Mouse (Mus musculus) megakaryocyte-erythroid progenitor cell, adult 5-6 weeks (primary cell): Measurements from ENCODE around the gene Cryaa. TPM values are rescaled to one million over a fixed set of nuclear protein-coding genes. Genes with fewer than 3 reads are reported as not detected.
"Not testable (repeated sequence)": the region's sequence is repeated elsewhere in the genome, so short reads cannot be mapped to it uniquely, and the experiment has no call there.

Experiments
- ATAC-seq: replicated peaks from 2 replicates; pipeline ENCODE4 v1.8.0; 2016; ENCODE audit warnings: mild to moderate bottlenecking, inconsistent platforms; ENCODE audit not compliant: severe bottlenecking, poor library complexity, low FRiP score, low TSS enrichment
- total RNA-seq, 2 experiments: library from RNA; stranded (forward) in 1 of 2; stranded (reverse) in 1 of 2; fragments of 200-1000, 215-1000 nt in 1 of 2; fragments of >200 nt in 1 of 2; fragmentation: Nextera tagmentation in 1 of 2; gene quantifications; 2 replicates each; pipeline ENCODE4 v1.2.3; 2014 to 2017

The Cryaa gene
- total RNA-seq, 2 experiments from 2014 or later = not detected

DNA sequence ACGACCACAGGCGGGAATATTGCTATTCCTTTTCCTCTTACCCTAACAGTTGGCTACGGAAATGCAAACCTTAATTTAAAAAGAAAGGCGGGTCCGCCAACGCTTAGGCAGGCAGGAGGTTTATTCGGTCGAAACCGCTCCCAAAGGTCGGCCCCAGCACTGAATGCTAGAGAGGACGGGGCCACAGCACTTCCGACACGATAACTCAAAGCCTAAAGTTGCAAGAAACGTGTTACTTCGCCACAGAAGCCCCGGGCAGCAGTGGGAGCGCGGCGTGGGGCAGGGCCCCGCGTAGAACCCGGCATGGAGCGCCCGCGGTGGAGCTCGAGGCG, 19.5 kb upstream of the Cryaa start:
- no peak for ATAC-seq

DNA sequence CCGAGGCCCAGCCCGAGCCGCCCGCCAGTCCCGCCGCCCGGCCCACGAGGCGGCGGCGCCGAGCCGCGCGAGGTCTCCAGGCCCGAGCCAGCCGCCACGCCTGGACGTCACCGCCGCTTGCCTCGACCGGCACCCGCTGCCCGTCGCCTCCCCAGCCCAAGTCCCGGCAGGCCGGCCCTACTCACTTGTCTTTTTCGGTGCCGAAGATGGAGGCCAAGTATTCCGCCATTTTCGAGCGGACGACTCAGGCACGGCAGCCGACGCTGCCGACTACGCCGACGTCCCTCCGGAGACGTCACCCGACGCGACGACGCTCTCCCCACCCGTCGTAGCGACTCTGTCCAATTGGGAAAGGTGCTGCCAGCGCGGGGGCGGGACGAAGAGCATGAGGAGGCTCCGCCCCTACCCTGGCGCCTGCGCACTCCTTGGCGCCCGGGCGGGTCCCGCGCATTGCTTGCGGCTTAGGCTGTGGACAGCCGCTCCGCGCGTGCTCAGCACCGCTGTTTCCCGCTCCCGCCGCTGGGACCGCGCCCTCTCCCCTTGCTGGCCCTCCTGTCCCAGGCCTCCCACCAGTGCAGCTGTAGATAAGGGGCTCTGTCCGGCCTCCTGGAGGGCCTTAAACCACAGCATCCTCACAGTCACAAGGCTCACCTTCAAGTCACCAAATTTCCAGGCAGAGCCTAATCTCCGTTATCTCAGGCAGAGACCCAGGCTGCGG, 19.0 kb upstream of the Cryaa start, which contains the start of gene U2af1:
Gene U2af1, minus strand, starts transcription at position 425 of the 718 bp plus-strand sequence.
- peak; percentile 98 for ATAC-seq

DNA sequence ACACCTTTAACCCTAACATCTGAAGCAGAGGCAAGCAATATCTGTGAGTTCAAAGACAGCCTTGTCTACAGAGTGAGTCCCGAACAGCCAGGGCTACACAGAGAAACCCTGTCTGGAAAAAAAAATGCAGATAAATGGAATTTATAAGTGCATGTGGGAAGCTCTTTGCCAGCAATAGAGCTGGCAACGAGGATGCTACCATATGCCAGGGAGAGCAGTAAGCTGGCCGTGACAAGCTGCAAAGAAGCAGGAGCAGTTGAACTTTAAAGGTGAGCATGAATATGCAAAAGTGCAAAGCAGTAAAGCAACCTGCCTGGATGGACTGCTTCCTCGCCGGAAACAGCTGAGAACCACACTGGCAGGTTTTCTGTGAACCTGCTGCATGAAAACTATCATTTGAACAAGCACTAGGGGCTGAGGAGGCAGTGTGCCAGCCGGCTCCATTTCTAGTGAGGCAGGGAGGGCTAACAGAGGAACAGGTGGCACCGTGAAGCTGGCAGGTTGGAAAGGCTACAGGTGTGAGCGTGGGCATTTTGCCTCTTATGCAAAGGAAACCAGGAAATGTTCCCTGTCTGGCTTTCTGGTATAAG, 16.9 kb upstream of the Cryaa start:
- no peak for ATAC-seq

DNA sequence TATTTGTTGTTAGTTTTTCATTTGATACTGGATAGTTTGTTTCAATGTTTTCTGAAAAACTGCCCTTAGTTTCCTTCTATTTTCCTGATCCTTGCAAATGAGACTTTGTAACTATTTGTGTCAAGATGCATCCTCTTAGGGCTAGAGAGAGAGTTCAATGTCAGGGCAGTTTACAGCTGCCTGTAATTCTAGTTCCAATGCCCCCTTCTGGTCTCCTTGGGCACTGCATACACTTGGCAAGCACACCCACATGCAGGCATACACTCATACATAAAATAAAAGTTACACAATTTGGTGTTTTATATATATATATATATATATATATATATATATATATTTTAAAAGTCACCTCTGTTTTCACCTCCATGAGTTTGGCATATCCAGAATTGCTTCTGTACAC, 14.8 kb upstream of the Cryaa start:
- ATAC-seq = no peak

DNA sequence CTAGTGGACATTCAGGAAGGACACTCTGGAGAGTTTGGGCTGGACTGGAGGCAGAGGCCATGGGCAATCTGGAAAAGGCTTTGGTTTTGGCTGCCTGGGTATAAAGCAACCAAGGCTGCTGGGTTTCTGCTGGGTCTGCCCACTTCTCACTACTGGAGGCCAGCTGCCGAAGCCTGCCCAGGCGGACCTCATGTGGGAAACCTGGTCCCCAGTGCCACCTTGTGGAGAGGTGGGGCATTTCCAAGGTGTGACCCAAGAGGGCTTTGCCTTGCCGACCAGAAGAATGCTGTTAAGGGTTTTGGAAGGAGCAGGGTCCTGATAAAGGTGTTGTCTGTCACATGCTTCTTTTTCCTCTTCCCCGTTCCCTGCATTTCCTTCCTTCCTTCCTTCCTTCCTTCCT, 12.8 kb upstream of the Cryaa start:
- peak; percentile 96 for ATAC-seq

DNA sequence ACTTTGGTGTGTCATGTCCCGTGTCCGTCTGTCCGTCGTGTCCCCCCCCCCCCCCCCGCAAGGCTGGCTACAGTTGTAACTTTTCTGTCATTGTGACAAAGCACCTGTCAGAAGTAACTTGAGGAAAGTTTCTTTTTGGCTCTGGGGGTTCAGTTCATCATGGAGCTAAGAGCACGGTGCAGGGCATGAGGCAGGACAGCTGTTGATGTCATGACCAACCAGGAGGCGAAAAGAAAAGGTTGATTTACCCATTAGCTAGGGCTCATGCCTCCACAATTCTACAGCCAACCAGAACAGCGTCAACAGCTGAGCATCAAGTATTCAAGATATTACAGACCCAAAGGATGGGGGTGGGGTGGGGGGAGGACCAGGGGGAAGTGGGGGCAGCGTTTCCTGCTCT, 9.3 kb upstream of the Cryaa start:
- ATAC-seq = no peak

DNA sequence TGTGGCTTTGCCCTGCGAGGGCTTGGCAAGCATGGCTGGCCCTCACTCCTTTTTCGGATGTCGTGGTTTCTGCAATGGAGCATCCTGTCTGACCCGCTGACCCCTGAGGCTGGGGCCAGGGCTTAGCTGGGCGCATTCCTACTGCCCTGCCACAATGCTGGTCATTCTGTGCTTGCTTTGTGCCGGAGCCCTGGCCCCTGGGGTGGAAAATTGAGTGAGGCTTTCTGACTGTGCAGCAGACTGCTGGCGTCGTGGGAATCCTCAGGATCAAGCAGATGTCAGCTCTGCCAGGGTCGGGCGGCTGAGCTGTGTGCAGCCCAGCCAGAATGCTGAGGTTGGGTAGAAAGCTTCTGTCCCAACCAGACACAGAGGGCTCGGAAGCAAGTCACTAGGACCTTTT, 7.4 kb upstream of the Cryaa start:
- no peak for ATAC-seq

DNA sequence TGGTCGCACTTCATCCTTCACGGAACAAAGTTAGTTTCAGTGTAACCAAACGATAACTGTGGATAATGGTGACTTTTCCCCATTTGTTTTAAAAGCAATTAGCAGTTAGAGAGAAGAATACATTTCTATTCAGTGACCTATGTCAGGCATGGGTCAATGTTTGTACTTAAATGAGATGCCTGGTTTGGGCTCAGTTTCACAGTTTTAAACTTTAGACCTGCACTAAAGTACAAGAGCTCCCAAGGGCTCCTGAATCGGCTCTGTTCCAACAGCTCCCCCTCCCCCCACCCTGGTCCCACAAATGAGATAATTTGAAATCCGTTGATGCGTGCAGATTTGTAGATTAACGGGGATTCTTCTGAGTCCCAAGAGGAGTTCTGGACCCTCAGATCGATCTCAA, 5.9 kb upstream of the Cryaa start:
- ATAC-seq = no peak

DNA sequence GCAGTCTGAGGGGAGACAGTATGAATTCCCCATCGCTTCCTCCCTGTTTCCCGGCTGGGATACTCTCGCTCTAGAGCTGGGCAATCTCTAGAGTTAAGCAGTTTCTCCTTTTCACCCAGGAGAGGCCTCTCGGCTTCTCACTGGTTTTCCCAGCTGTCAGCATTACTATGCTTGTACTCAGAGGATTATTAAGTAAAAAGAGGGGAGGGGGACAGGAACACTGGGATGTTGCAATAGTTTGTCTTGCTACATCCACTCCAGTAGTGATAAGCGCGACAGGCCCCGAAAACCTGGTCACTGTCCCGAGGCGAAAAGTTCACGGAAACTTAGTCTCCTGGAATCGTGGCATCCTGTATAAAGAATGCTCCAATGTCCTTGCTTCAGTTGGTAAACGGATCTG, 5.3 kb upstream of the Cryaa start:
- no peak for ATAC-seq

DNA sequence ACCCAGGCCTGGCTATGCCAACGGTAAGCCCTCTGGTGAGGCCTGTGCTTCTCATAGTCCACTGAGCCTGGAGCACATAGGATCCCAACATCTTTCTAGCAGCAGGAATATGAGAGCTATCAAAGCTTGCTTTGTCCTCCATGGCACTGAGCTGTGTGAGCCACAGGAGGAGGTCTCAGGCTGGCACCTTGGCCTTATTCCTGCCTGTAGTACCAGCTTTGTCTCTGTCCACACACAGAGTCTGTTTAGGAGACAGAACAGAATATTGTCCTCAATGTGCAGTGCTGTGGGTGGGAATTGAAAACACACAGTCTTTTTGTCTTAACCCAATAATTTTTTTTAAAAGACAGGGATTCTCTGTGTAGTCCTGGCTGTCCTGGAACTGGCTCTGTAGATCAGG, 3.2 kb upstream of the Cryaa start:
- no peak for ATAC-seq

DNA sequence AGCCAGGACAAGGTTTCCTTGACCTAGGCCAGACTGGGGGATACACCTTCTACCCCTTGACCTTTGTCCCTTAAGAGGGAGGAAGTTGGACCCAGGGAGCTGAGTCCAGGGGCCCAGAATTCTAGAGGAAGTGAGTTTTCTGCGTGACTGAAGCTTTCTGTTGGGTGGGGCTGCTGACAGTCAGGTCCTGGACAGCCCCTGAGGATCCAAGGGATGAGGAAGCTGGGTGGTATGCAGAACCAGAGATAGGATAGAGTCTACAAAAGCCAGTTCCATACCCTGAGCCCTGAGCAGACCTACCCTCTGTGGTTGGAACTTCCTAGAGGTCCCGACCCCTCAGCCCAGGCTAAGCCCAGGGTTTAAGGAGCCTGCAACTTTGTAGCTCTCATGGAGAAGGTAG, 2.8 kb downstream of the Cryaa start:
- ATAC-seq = no peak

DNA sequence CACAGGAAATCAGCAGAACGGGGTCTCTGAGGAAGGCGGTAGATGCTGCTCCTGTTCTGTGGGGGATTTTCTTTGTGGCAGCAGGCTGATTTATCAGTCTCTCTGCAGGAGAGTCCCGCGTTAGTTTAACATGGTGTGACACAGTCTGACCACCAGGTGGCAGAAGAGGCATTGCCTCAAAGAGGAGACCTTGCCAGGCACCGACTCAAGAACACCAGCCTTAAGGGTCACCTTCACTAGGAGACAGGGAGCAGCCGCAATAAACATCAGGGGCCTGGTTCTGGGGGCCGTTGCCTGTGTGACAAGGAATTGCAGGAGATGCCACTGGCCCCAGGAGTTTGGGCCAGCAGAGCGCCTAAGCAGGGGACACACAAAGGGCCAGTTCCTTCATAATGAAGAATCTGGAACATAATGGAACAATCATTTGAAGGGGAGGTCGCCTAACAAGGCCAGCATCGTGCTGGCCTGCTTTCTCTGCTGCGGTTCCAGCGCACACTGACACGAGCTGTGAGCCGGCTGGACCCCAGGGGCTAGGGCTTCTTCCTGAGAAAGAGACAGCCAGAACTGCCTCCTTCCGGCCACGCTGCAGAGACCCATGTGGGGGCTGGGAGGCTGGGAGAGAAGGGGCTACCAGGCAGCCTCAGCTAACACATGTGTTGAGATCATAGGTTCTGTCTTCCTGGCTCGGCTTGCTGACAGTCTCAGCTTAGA, 8.1 kb downstream of the Cryaa start:
- ATAC-seq = peak; percentile 91

DNA sequence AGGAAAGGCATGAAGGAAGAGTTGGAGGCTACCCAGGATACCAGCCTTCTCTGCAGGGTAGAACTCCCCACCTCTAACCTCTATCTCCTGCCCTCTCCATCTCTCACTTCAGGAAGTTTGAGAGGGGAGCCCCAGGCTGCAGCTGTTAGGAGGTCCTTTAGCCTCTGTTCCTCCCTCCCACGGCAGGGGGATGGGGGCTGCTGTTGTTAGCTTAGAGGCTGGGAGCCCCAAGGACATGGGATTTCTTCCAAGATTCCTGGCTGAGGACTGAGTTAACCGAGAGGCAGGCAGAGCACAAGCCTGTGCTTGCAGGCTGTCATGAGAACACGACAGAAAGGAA, 8.6 kb downstream of the Cryaa start:
- no peak for ATAC-seq

DNA sequence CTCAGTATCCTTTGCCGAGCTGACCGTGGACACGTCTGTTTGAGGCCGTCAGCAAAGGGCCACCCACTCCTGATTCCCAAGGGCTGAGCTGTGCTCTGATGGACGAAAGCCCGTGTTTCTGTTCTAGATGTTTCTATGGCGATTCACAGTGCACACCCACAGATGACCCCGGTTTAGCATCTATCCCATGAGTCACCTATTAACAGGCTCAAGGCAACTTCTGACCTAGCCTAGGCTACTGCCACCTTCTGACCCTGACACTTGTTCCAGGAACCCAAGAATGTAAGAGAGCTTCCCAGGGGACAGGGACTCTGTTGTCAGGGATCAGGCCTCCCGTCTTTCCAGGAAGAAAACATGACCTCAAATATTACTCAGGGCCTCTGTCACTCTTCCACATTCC, 10.5 kb downstream of the Cryaa start:
- no peak for ATAC-seq

DNA sequence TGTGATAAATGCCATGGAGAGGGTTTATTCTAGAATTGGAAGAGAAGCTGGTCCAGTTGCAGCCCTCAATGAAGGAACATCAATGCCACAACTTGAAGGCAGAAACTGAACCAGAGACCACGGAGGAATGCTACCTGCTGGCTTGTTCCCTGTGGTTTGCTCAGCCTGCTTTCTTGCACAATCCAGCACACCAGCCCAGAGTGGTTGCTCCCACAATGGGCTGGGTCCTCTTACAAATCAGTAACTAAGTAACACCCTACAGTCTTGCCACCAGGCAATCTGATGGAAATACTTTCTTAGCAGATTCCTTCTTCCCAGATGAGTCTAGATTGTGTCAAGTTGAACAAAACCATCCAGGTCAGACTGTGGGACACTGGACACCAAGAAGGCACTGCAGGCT, 12.0 kb downstream of the Cryaa start:
- ATAC-seq = no peak

DNA sequence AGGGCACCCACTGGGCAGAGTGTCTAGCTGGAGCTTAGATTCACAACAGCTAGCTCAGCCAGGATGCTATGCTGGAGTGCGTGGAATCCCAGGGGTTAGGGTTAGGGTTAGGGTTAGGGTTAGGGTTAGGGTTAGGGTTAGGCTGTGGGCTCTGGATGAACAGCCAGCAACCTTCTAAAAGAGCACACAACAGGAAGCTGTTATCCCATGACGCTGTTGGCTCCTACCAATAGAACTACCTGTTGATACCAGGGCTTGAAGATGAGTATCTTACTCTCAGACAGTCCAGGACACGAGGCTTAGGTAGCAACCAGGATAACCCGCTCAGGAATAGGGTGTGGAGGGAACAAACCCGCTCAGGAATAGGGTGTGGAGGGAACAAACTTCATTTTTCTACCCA, 15.3 kb downstream of the Cryaa start:
- ATAC-seq = no peak

DNA sequence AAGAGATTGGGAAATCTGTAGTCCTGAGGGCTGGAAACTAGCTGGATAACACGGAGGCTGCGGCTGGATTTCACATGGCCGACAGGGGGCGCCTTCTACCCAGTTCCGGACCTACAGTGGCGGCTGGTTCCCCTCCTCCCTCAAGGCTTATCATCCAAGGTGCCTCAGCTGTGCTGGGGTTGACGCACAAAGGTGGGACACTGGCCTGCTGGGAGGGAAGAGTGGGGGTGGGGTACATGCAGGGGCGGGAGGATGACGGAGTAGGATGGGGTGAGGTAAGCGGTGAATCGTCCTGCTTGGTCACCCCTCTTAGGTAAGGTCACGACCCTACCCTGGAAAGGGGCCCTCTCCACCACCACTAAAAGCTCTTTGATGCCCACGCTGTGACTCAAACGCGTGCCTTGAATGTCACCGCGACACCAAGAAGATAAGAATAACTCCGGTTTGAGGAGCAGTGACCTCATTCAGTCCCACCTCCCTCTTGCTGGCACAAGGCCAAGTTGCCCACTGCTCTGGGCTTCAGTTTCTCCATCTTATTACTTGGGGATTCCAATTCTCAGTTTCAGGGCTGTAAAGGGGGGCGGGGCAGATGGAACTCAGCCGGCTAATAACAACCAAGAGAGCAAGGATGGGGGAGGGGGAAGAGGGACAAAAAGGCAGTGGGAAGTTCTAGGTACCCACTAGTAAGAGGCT, 15.9 kb downstream of the Cryaa start:
- ATAC-seq = peak; percentile 80

DNA sequence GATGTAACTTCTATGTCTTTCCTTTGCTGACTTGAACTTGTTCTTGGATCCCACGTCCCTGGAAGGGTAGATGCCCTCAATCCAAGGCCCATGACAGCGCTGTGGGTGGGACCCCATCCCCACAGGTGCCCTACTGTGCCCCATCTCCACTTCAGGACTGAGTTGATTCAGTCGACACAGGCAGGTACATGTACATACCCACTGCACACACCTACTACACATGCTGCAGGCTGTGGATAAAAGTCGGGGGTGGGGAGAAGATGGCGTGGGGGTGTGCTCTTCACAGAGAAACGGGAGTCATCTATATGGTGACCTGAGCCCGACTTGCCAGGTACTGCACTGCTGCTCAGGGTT, 16.4 kb downstream of the Cryaa start:
- ATAC-seq = no peak

DNA sequence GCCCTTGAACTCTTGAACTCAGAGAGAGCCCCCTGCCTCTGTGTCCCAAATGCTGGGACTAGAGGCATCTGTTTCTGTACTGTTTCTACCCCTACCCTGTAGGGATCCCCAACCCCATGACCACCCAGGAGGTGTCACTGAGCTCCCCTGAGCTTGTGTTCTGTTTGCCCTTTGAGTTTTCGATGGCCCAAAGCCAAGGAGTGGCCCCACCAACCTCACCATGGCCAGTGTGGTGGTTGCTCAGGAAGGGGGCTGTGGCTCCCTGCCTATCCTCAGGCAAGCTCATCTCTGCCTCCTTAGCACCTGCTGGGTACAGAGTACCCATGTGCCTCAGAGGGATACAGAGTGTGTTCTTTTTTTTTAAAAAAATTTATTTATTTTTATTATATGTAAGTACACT, 17.3 kb downstream of the Cryaa start:
- no peak for ATAC-seq

DNA sequence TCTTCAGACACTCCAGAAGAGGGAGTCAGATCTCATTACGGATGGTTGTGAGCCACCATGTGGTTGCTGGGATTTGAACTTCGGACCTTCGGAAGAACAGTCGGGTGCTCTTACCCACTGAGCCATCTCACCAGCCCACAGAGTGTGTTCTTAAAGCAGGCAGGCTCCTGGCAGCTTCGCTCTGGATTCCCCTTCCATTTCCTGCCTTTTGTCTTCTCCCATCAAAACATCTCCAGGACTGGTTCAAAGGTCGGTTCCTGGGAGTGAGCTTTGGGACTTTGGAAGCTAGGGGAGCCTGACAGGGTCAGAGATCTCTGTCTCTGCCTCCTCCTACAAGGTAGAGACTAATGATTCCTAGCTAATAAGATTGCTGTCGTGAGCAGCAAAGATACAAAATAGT, 17.7 kb downstream of the Cryaa start:
- ATAC-seq = not testable (repeated sequence)

DNA sequence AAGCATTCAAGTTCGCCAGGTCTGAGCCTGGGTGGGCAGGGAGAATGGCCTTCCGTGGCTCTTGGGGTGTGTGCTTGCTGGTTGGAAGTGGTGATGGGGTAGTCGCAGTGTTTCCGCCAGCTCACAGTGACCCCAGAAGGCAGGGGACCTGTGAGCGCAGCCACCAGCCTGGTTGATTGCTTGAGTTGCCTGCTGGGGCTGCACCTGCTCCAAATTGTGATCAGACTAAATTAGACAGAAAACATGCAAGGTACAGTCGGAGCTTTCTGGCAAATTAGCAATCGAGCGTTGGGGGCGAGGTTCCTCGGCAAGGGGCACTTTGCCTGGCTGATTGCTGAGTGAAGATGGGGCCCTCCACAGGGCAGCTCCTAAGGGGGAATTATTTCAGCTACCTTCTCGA, 20.7 kb downstream of the Cryaa start:
- ATAC-seq = no peak
